ENCODE assay signal across 26 mouse cellular contexts in the genomic region with DNA sequence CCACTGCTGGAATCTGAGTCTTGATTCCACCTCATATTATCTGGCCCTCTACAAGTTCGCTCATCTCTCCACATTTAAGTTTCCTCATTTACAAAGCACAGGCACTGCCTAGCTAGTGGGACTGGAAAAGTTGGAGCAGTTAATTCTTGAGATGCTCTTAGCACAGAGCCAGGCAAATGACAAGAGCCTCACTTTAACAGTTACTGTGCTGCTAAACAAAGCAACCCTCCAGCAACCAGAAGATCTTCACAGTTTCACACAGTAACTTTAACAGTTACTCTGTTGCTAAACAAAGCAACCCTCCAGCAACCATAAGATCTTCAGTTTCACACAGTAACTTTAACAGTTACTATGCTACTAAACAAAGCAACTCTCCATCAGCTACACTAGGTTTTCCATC. TPM values are rescaled to one million over a fixed set of nuclear protein-coding genes. Genes with fewer than 3 reads are reported as not detected.
DNase-seq lines count a peak whose midpoint lies in the region; ATAC-seq lines count a peak whose summit lies in the region.
"Had no signal": no experiment of that assay in that cellular context is flagged by ENCODE, and none has a peak within 500 bp of the region (broad histone marks: within the 10 kb centered on the region; RNA-seq: fewer than 3 reads in every experiment).

No protein-coding gene starts in this region.

- no peak for DNase-seq in frontal cortex, postnatal 25 days (ENCODE audit: low spot score in 2 of 2)
- peak; percentile 54 for DNase-seq in brain, adult 2 months (ENCODE audit: low read depth, low spot score)
- DNase-seq in telencephalon, adult 2 months (ENCODE audit: low read depth, low spot score), result peak; percentile 36
- DNase-seq in gastrocnemius, postnatal 25 days, result no peak
- no peak for DNase-seq in testis, postnatal 14 days (ENCODE audit: low spot score)
- DNase-seq: adrenal gland, adult 2 months; adrenal gland, adult 8-10 months; adrenal gland, postnatal 10 days; adrenal gland, postnatal 14 days; adrenal gland, postnatal 25 days; adrenal gland, postnatal 36 days; B cell, adult 2 months; cerebellum, adult 11 months; cerebellum, adult 11-12 months; cerebellum, adult 18-20 months; cerebellum, adult 2 months had no signal

- peak; percentile 79 for ATAC-seq in frontal cortex, adult (ENCODE audit: low TSS enrichment)
- ATAC-seq: activated CD4-positive, CD25-positive, alpha-beta regulatory T cell, adult 4 months; CD4-positive, CD25-positive, alpha-beta regulatory T cell, adult 4 months; Patski had no signal

RNA-seq across cellular contexts. Expression of a gene that starts 4.9 kb away (rescaled TPM):
- not detected for total RNA-seq in gastrocnemius, postnatal 25 days (2021)
- total RNA-seq: adrenal gland, adult 18-20 months; adrenal gland, adult 2 months; adrenal gland, adult 8-10 months; adrenal gland, postnatal 10 days; adrenal gland, postnatal 14 days; adrenal gland, postnatal 25 days; adrenal gland, postnatal 36 days; adrenal gland, postnatal 4 days; CH12.LX; ES-E14; MEL had no signal

RNA-seq across cellular contexts. Expression of a gene that starts 18.3 kb away (rescaled TPM):
- total RNA-seq in gastrocnemius, postnatal 25 days (2021), result not detected
- total RNA-seq: adrenal gland, adult 2 months; adrenal gland, postnatal 10 days; adrenal gland, postnatal 14 days; adrenal gland, postnatal 25 days; adrenal gland, postnatal 36 days; adrenal gland, postnatal 4 days; CH12.LX; MEL had no signal

RNA-seq across cellular contexts. Expression of a gene that starts 23.8 kb away (rescaled TPM):
- total RNA-seq in gastrocnemius, postnatal 25 days (2021), result not detected
- total RNA-seq: CH12.LX, MEL had no signal

RNA-seq across cellular contexts. Expression of a gene that starts 50.2 kb away (rescaled TPM):
- not detected for total RNA-seq in gastrocnemius, postnatal 25 days (2021)
- total RNA-seq: adrenal gland, adult 18-20 months; adrenal gland, adult 2 months; adrenal gland, adult 8-10 months; adrenal gland, postnatal 14 days; adrenal gland, postnatal 25 days; adrenal gland, postnatal 36 days; adrenal gland, postnatal 4 days; CH12.LX; MEL had no signal

RNA-seq across cellular contexts. Expression of a gene that starts 56.4 kb away (rescaled TPM):
- total RNA-seq in gastrocnemius, postnatal 25 days (2021), result not detected
- total RNA-seq: adrenal gland, adult 18-20 months; adrenal gland, adult 2 months; adrenal gland, adult 8-10 months; adrenal gland, postnatal 10 days; adrenal gland, postnatal 14 days; adrenal gland, postnatal 25 days; adrenal gland, postnatal 36 days; adrenal gland, postnatal 4 days; CH12.LX; ES-E14; G1E; MEL had no signal

Comparison
In these comparisons a context has a peak if more than half of its experiments do, and no peak if none do; other contexts are left out.
1. DNase-seq: peak in brain, adult 2 months (single experiment) and telencephalon, adult 2 months (single experiment); none in frontal cortex, postnatal 25 days (0 of 2), gastrocnemius, postnatal 25 days (single experiment) and testis, postnatal 14 days (single experiment).